ENCODE assay signal across 8 mouse cellular contexts in genomic region chr6:88857249-88857648, GRCm38 (mm10). TPM values are rescaled to one million over a fixed set of nuclear protein-coding genes. Genes with fewer than 3 reads are reported as not detected.
A peak's percentile ranks its signal among the peaks of the same experiment; 100 is the strongest.
DNase-seq lines count a peak whose midpoint lies in the region; TF ChIP-seq lines count a peak whose summit lies in the region.

No protein-coding gene starts in this region.

- H3K4me3 ChIP-seq in kidney, adult 2 months (ENCODE audit: insufficient read depth, low read depth, low read length) = no peak overlapping the region

- peak; percentile 31; the same call in 1 of the 2 replicates for TF ChIP-seq CTCF in kidney, adult 2 months (conservative IDR thresholded peaks at IDR 0.05; ENCODE audit: insufficient read depth, insufficient read length, low read depth, low read length)

- H3K4me1 ChIP-seq in kidney, adult 2 months (ENCODE audit: control insufficient read depth, insufficient read depth, low read length) = peaks cover 5% of the 10 kb centered on the region; the same call in 1 of the 2 replicates

- no peaks in the 10 kb centered on the region for H3K36me3 ChIP-seq in kidney, adult 2 months (ENCODE audit: control insufficient read depth, insufficient read depth, low read length)

- TF ChIP-seq POLR2A in kidney, adult 2 months (IDR thresholded peaks at IDR 0.05; ENCODE audit: low read depth, low read length) = no peak

- 8% methylated on average over 9 of the region's 9 CpGs for WGBS in kidney, adult 2 months

- H3K27me3 ChIP-seq in kidney, adult 2 months (replicated peaks; ENCODE audit: control insufficient read depth, insufficient read depth, low read length) = no peaks in the 10 kb centered on the region

- DNase-seq in adrenal gland, adult (ENCODE audit: inconsistent age in 2 of 2, low spot score in 1 of 2) = peak; percentile 62 to 83
- no peak for DNase-seq in adrenal gland, postnatal 4 days (ENCODE audit: low spot score in 2 of 2)
- peak; percentile 51 for DNase-seq in MN1 (ENCODE audit: low spot score)
- DNase-seq in gastrocnemius, postnatal 10 days = peak; percentile 45
- peak; percentile 67 for DNase-seq in kidney, adult 2 months
- no peak for DNase-seq in spleen, postnatal 36 days (ENCODE audit: low spot score in 2 of 2)
- DNase-seq in right cerebral cortex, postnatal 14 days = no peak
- no peak for DNase-seq in layer of hippocampus, adult 9-10 months (ENCODE audit: low spot score)

- H3K27ac ChIP-seq in kidney, adult 2 months (ENCODE audit: insufficient read depth, low read depth, low read length) = no peak overlapping the region; the same call in 1 of the 2 replicates

RNA-seq across cellular contexts. Expression of gene Abtb1, which starts 15.5 kb away (rescaled TPM):
- 10 to 100 TPM; 44.2 to 46.2 TPM for total RNA-seq in adrenal gland, postnatal 4 days (2021)
- 10 to 100 TPM; 15.6 to 17.9 TPM for total RNA-seq in gastrocnemius, postnatal 10 days (2021)
- 52.8 and 67.8 TPM in 2 replicates for polyA plus RNA-seq in kidney, adult 2 months (2012; rRNA removed)

RNA-seq across cellular contexts. Expression of gene Podxl2, which starts 17.6 kb away (rescaled TPM):
- total RNA-seq in adrenal gland, postnatal 4 days (2021) = 10 to 100 TPM; 60.1 to 62.8 TPM
- total RNA-seq in gastrocnemius, postnatal 10 days (2021) = 10 to 100 TPM; 69.0 to 70.3 TPM
- 12.5 and 15.7 TPM in 2 replicates for polyA plus RNA-seq in kidney, adult 2 months (2012; rRNA removed)

RNA-seq across cellular contexts. Expression of gene Mcm2, which starts 41.3 kb away (rescaled TPM):
- 10 to 100 TPM; 69.6 to 83.3 TPM for total RNA-seq in adrenal gland, postnatal 4 days (2021)
- total RNA-seq in gastrocnemius, postnatal 10 days (2021) = 10 to 100 TPM; 15.5 to 23.7 TPM
- polyA plus RNA-seq in kidney, adult 2 months (2012; rRNA removed) = 8.9 and 10.2 TPM in 2 replicates

RNA-seq across cellular contexts. Expression of gene Tpra1, which starts 44.8 kb away (rescaled TPM):
- 100 to 1,000 TPM; 112 to 121 TPM for total RNA-seq in adrenal gland, postnatal 4 days (2021)
- total RNA-seq in gastrocnemius, postnatal 10 days (2021) = 10 to 100 TPM; 21.4 to 34.4 TPM
- polyA plus RNA-seq in kidney, adult 2 months (2012; rRNA removed) = 132 and 156 TPM in 2 replicates

Comparison
In these comparisons a context has a peak if more than half of its experiments do, and no peak if none do; other contexts are left out.
1. DNase-seq: peak in adrenal gland, adult (2 of 2), MN1 (single experiment), gastrocnemius, postnatal 10 days (single experiment) and kidney, adult 2 months (single experiment); none in adrenal gland, postnatal 4 days (0 of 2), spleen, postnatal 36 days (0 of 2), right cerebral cortex, postnatal 14 days (single experiment) and layer of hippocampus, adult 9-10 months (single experiment).